Mouse (Mus musculus): ENCODE measurements around the gene Pkd1.

Pkd1 gene

DNA sequence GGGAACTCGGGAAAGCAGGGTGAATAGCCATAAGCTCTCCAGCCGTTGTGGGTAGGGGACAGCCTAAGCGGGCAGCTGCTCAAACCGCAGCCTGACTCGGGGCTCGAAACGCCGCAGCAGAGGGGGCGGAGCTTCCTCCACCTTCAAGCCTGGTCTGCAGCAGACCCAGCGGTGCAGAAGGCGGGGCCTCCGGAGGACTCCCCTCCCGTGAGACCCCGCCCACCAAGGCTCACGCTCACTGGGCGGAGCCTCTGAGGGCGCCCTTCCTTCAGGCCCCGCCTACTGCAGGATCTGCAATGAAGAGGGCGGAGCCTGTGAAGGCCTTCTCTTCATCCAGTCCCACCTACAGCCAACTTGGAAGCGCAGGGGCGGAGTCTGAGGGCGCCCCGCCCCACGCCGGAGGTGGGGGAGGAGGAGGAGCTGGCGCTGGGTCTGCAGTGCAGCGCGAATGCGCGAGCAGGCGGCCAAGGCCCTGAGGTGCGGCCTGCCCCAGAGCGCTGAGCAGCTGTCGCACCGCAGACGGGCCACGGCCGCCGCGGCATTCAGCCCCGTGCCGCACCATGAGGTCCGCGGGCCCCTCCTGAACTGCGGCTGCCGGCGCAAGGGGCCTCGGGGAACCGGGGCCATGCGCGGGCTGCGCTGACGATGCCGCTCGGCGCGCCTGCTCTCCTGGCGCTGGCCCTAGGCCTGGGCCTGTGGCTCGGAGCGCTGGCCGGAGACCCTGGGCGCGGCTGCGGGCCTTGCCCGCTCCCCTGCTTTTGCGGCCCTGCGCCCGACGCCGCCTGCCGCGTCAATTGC lies at the start of gene Pkd1:
Gene Pkd1 (plus strand): TSS at position 217 of the 798 bp plus-strand sequence.
- DNase-seq, result peak; percentile 99 to 100

DNA sequence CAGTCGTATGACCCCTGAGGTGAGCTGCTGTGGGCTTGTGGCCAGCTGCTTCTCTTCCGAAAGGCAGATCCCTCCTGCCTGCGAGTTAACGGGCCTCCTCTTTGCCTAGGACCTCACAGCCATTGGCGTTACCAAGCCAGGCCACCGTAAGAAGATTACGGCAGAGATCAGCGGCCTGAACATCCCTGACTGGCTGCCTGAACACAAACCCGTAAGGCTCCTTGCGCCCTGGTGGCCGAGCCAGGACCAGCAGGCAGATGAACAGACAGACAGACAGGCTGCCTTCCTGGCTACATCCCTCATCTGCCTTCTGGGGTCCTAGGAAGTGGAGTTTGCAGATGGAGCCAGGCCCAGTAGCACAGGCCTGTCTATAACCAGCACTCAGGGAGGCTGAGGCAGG lies 47.4 kb upstream of the Pkd1 start:
- no peak for DNase-seq

DNA sequence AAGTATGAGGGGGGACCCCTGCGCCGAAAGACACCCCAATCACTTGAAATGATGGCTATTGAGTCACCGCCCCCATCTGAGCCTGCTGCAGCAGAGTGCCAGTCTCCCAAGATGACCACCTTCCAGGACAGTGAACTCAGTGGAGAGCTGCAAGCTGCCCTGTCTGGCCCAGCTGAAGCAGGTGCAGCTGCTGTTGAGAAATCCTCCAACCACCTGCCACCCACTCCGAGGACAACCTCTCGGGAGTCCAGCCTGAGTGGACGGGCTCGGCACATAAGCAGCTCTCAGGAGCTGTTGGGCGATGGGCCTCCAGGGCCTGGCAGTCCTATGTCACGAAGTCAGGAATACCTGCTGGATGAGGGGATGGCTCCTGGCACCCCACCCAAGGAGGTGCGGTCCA lies 45.5 kb upstream of the Pkd1 start:
- no peak for DNase-seq

DNA sequence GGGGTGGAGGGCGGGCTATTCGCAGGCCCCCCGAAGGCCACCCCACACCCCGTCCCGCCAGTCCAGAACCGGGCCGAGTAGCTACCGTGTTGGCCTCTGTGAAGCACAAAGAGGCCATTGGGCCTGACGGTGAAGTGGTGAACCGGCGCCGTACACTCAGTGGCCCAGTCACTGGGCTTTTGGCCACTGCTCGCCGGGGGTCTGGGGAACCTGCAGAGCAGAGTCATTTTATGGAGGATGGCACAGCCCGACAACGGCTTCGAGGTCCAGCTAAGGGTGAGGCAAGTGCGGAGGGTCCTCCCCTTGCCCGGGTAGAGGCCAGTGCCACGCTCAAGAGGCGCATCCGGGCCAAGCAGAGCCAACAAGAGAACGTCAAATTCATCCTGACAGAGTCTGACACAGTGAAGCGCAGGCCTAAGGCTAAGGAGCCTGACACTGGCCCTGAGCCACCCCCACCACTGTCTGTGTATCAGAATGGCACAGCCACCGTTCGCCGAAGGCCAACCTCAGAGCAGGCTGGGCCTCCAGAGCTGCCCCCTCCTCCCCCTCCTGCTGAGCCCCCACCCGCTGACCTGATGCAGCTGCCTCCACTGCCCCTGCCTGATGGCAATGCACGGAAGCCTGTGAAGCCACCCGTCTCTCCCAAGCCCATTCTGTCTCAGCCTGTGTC lies 44.2 kb upstream of the Pkd1 start:
- DNase-seq, result no peak

DNA sequence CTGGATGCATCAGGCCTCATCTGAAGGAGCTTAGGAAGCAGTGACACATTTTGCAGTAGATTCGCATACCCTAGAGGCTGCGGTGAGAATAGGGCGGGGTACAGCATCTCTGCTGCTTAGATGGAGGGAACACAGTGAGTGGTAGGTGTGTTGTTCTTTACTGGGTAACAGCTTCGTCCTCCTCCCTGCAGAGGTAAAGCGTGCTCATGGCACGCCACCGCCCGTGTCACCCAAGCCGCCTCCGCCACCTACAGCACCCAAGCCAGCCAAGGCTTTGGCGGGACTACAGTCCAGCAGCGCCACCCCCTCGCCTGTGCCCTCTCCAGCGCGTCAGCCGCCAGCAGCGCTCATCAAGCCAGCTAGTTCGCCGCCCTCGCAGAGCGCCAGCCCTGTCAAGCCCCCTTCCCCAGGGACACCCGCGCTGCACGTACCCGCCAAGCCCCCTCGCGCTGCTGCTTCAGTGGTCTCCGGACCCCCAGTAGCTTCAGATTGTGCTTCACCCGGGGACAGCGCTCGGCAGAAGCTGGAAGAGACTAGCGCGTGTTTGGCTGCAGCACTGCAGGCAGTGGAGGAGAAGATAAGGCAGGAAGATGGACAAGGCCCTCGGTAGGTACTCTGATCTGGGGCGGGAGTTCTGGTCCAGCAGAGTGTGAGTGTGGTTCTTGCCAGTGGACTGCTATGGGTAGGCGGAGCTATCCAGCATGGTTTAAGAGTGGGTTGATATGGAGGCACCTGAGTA lies 43.1 kb upstream of the Pkd1 start:
- no peak for DNase-seq

DNA sequence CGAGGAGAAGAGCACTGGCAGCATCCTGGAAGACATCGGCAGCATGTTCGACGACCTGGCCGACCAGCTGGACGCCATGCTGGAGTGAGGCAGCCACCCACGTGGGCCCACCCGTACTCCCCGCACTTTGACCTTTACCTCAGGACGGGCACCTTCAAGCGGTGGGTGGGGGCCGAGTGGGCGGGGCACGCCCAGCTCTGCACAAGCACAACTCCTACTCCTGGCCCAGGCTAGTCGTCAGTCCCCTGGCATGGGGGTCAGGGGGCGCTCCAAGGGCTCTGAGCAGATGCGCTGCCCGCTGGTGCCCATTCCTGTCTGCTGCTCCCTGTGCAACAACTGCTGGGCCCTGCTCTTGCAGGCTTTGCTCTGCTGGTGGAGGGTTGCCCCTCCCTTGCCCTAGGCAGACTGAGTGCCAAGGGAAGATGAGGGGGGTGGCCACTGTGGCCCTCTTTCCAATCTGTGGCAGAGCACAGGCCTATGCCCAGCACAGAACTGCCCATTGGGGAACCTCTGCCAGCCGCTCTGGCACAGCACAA lies 42.4 kb upstream of the Pkd1 start:
- DNase-seq, result no peak

DNA sequence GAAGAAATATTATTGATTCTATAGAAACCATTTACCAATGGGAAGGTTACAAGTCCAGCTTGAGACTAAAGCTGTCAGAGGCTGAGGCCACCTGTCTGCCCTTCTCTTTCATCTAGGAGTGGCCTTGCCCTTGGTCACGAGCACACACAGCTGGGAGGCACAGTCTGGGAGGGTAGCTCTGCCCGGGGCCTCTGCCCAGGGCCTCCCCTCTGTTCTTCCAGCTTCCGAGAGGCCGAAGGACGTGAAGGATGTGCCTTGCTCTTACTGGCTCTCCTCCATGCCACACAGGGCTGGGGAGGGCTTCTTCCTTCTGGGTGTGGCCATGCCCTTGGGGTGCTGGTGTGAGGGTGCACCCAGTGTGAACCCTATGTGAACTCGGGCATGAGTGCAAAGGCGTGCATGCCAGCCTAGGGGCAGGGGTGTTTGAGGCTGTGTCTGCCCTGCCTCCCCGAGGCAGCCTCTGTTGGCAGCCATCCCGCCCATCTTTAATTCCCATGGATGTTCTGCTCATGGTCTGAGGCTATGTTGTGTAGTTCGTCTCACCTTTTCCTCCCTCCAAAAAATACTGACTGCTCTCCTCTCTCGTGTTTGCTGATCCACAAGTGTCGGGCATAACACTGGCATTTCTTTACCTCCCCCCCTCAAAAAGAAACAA lies 41.7 kb upstream of the Pkd1 start:
- DNase-seq, result no peak

DNA sequence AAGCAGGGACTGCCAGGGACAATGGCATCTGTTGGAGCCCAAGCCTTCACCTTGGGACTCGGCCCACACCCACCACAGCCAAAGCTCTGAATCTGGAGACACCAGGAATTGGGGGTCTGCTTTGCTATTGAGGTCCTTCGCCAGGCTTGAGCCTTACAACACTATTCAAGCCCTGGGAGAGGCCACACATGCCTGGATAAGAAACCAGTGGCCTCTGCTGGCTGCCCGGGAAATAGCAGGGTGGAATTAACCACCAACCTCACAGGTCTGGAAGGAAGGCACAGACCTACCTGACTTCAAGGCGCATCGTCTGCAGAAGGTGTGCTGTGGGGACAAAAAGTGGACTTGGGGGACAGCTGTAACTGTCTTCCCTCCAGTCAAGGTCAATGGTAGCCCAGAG lies 36.0 kb upstream of the Pkd1 start:
- DNase-seq, result peak; percentile 52 to 56

DNA sequence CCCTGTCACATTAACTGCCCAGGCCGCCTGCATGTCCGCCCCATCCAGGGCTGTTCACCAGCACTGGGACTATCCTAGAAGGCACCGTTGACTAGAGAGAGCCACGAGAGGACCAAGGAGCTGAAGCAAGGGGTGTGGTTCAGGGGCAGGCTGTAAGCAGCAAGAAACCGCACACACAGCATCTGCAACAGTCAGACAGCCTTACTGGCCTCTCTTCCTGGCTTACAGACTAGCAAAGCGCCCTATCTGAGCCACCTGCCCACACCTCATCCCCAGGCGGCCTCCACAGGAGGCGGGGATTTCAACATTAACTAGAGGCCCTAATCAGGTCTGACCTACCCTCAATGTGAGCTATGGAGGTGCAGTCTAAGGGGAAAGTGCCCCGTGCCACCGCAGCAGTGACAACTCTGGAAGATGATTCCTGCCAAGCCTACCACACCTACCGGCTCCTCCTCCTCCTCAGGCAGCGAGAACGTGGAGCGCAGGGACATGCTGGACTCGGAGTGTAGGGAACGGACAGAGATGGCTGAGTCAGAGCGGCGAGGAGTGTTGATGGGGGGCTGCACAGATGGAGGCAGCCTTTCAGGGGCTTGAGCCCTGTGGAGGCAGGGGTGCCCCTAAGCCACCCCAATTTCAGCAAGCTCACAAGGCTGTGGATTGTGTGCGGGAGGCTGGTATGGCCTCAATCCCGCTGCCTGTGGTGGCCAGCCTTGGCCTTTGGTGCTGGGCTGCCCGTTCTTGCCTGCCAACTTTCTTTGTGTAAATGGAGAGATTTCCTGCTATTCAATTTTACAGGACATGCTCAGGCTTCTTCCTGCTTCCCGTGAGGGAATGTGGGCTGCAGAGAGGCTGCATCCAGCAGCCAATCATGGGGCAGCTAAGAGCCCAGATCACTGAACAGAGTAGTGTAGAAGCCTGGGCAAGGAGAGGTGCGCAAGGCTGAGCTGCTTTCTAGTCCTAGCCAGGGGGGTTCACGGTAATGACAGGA lies 35.1 kb upstream of the Pkd1 start:
- DNase-seq, result peak; percentile 41 to 58

DNA sequence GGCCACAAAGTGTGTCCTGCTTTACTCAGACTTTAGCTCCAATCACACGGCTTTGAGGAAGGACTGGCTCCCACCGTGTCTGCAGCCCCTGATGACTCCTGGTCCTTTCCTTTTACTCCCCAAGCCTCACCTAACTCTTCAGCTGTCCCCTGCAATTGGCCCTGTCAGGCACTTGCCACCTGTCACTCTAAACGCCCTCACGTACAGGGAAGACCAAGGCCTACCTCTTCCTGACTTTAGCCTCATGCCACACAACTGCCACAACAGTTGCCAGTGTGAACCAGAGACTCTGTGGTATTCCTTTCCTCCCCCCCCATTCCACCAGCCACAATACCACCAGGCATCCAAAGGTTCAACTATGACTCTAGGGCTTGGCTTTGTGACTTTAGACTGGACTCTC lies 29.2 kb upstream of the Pkd1 start:
- no peak for DNase-seq

DNA sequence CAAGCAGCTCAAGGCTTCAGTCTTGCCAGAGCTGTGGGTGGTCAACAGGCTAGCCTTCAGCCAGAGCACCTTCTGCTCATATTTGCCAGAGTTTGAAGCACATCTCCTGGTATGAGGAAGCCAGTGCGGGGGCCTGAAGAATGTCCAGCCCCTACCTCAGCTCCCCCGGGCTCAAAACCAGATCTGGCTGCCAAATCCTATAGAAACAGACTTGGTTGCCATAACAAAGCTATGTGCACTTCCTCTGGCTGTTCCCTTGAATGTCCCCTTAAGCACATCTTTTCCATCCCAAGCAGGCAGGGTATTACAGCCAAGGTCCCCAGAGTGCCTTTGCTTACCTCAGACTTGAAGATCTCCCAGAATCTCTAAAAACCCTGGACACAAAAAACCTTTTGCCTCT lies 24.9 kb upstream of the Pkd1 start:
- no peak for DNase-seq

DNA sequence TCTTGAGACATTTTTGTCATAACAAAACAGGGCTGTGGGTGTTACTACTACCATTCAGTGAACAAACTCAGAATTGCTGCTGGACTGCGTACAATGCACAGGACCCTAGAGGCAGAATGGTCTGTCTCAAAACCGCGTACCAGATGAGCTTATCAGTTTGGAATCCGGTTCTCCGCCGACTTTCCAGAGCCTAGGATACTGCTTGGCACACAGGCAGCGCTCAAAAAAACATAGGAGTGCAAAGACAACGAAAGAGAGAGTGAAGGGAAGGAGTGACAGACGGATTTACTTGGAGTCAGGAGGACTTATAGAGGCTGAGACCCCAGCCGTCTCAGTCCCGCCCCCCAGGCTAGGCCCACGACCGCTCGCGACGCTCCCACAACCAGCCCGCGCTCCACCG lies 22.3 kb upstream of the Pkd1 start:
- no peak for DNase-seq

DNA sequence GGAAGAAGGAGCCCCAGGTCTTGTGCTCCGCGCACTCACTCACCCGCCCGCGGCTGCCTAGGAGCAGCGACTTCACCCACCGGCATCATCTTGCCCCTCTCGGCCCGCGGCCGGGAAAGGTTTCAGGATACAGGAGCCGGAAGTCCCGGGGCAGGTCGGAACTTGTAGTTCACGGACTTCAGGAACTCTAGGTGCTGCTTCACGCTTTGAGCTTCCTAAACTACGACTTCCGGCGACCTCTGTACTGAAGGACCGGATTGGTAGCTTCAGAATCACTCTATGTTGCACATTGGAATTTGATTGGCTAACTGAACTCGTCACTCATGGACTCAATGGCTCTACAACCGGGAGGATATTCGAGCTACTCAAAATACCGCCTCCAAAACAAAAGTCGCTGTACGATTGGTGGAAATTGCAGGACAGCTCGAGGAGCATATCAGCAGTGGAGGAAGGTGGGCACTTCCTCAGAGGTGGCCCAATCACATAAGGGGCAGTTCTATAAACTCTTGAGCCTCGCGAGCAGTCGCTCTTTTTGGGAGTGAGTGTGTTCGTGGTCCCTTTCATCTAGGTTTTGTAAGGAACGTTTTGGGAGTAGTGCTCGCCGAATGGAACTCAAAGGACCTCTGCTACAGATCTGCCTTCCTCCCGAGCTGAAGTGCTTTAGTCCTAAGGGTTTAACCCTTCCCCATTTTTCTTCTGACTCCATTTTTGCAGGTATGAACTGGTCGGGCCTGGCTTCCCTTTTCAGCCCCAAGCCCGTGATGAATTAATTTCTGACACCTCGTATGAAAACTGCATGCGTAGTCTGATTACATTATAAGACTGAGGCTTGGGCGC lies 21.7 kb upstream of the Pkd1 start, which contains the start of gene Traf7:
Gene Traf7 (minus strand): TSS at position 216 of the 837 bp plus-strand sequence.
- DNase-seq, result peak; percentile 96 to 98

DNA sequence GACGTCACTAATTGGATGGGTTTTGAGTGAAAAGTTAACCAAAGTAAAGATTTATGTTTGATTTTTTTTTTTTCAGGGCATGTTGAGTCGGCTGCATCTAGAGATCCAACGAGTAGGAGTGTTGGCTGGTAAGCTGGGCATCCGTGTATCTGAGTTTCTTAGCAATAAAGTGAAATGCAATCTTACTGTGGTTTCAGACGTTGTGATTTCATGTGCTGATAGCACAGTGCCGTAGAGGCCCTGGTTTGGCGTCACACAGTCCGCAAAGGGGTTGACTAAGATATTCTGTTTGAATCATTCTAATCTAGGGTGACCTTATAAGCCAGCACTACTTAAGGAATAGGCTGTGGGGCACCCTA lies 21.1 kb upstream of the Pkd1 start:
- DNase-seq, result no peak

DNA sequence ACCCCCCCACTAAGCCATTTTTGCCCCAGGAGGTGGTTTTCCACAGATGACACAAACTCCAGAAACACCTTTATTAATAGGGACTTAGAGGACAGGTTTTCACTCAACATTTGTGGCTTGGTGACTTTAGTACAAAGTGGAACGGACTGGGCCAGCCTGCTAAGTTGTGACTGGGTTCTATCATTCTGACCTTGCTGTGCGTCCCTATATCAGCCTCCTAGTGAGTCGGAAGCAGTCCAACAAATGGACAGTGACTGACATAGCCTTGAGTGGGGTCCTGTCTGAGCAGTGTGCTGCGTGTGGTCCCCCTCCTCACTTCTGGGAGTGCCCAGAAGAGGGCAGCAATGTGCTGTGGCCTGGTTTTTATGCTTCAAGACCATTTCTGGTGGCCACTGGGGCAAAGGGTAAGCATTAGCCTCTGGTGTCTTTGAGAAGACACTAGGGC lies 20.6 kb upstream of the Pkd1 start:
- peak; percentile 37 to 49 for DNase-seq

DNA sequence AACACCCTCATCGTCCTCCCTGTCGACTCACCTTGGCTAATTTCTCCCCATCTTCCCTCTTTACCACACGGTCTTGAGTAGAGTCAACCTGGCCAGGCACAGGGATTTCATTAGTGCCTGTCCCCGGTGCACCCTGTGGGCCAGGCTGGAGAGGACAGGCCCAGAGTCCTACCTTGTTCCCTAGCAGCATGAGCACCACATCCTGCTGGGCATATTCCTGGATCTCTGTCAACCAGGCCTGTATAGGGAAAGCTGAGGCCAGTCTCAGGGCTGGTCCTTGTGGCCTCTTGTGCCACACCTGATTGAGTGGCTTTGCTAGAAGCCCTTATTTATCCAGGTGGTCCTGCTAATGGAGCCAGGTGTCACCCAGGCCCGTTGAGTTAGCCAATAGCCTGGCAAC lies 19.8 kb upstream of the Pkd1 start:
- DNase-seq, result no peak

DNA sequence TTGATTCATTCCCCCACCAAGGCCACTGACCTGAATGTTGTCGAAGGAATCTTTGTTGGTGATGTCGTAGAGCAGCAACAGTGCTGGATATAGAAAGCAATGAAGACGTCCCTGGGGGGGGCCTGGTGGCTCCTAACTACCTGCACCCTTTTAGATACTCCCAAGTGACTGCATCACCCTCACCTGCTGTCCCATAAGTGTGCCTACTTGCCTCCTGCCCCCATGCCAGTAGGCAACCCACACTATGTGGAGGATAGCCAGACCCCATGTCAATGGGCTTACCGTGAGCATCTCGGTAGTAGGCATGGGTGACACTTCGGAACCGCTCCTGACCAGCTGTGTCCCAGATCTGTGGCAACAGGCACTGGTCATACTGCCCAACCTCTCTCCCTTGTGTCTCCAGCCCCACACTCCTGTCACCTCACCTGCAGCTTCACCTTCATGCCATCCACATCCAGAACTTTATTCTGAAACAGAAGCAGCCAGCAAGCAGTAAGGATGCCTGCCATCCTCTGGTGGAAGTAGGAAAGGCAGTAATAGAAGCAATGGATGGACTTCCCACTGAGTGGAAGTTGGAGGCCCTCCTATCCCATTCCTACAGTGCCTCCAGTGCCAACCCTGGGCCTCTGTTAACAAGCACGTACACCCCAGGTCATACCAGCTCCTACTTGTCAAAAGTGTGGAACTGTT lies 19.1 kb upstream of the Pkd1 start:
- DNase-seq, result no peak

DNA sequence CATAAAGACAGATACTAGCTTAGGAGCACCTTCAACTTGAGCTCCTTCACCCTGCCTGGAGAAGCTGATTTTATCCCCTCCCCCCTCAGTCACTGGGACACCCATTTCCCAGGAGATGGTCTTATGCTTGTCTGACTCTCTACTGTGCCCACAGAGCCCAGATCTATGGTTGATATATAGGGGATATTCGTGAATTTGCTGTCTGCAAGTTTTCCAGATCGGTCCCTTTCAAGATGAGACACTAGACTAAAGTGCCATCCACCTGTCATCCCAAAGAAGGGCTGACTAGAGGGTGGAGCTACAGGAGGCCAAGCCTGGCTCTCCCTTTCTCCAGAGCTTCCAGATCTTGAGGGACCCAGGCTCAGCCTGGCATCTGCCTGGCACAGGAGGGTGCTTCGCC lies 18.6 kb upstream of the Pkd1 start:
- no peak for DNase-seq

DNA sequence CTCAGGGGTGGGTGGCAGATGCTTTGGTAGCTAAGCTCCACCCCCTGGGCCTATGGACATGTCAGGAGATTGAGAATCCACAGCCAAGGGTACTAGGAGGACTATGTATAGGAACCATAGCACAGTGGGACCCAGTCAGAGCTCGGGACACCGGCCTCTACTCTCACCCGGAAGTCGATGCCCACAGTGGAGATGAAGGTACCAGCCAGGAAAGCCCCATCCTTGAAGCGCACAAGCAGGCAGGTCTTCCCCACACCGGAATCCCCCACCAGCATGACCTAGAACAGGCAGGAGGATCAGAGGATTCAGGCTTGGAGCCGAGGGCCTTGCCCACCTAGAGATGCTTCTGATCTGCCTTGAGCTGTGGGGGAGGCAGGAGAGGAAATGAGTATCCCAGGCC lies 17.6 kb upstream of the Pkd1 start:
- DNase-seq, result no peak

All from lung, adult 18-20 months (tissue).